Mouse (Mus musculus) MEL (cell line): Measurements from ENCODE around the gene Pdk2. TPM values are rescaled to one million over a fixed set of nuclear protein-coding genes. Genes with fewer than 3 reads are reported as not detected.

Source experiments
- DNase-seq: peaks from one replicate; pipeline ENCODE4 v3.0.0; 2011; ENCODE audit warnings: low read depth, low spot score
- H3K27ac ChIP-seq: 2 replicates; pipeline ENCODE4 v1.5.1; 2012; ENCODE audit warnings: low read depth, mild to moderate bottlenecking, control low read depth, low read length, moderate library complexity; ENCODE audit not compliant: control insufficient read depth
- H3K27me3 ChIP-seq, 2 experiments: fragments of 150-350 bp in 1 of 2; sonication (generic) in 1 of 2; 2 replicates each; pipeline ENCODE4 v1.6.1; 2012; ENCODE audit warnings: low read length in 2 of 2, mild to moderate bottlenecking in 2 of 2, improper control_type of control experiment in 1 of 2, moderate library complexity in 1 of 2; ENCODE audit not compliant: insufficient read depth in 2 of 2, control insufficient read depth in 1 of 2
- H3K36me3 ChIP-seq, 2 experiments: 2 replicates each; pipeline ENCODE4 v1.6.1; 2012 to 2014; ENCODE audit warnings: low read length in 2 of 2, improper control_type of control experiment in 1 of 2, inconsistent platforms in 1 of 2, mild to moderate bottlenecking in 1 of 2; ENCODE audit not compliant: insufficient read depth in 2 of 2, control insufficient read depth in 1 of 2
- H3K4me1 ChIP-seq, 2 experiments: fragments of 150-350 bp in 1 of 2; sonication (generic) in 1 of 2; 2 replicates each; pipeline ENCODE4 v1.6.1; 2012; ENCODE audit warnings: low read length in 2 of 2, improper control_type of control experiment in 1 of 2, mild to moderate bottlenecking in 1 of 2; ENCODE audit not compliant: insufficient read depth in 2 of 2, control insufficient read depth in 1 of 2
- H3K4me3 ChIP-seq, 2 experiments: fragments of 150-350 bp in 1 of 2; sonication (generic) in 1 of 2; 2 replicates each; pipeline ENCODE4 v1.5.1; 2012; ENCODE audit warnings: low read depth in 2 of 2, low read length in 2 of 2, mild to moderate bottlenecking in 2 of 2, moderate library complexity in 2 of 2, control low read depth in 1 of 2, improper control_type of control experiment in 1 of 2; ENCODE audit not compliant: control insufficient read depth in 1 of 2, insufficient read depth in 1 of 2
- H3K79me2 ChIP-seq: 2 replicates; pipeline ENCODE4 v1.6.1; 2012; ENCODE audit warnings: mild to moderate bottlenecking, low read length, moderate library complexity; ENCODE audit not compliant: control insufficient read depth, poor library complexity, insufficient read depth
- H3K9ac ChIP-seq: 2 replicates; pipeline ENCODE4 v1.6.1; 2012; ENCODE audit warnings: low read depth, mild to moderate bottlenecking, control low read depth, low read length, moderate library complexity; ENCODE audit not compliant: control insufficient read depth, poor library complexity, severe bottlenecking
- H3K9me3 ChIP-seq: fragments of 150-350 bp; sonication (generic); replicated peaks from 2 replicates; pipeline ENCODE4 v1.6.1; 2012; ENCODE audit warnings: mild to moderate bottlenecking, low read length, improper control_type of control experiment, moderate library complexity; ENCODE audit not compliant: insufficient read depth
- EP300 ChIP-seq, 2 experiments: IDR thresholded peaks; 2 replicates each; pipeline ENCODE4 v1.6.1; 2011; ENCODE audit warnings: improper control_type of control experiment in 2 of 2, low read length in 2 of 2, low read depth in 1 of 2, mild to moderate bottlenecking in 1 of 2
- ETS1 ChIP-seq: IDR thresholded peaks from 2 replicates; pipeline ENCODE4 v1.6.1; 2012; ENCODE audit warnings: low read depth, mild to moderate bottlenecking, inconsistent platforms, low read length, improper control_type of control experiment, moderate library complexity
- GATA1 ChIP-seq: IDR thresholded peaks from 2 replicates; pipeline ENCODE4 v1.6.1; 2011; ENCODE audit warnings: low read depth, low read length, improper control_type of control experiment
- JUND ChIP-seq: IDR thresholded peaks from 2 replicates; pipeline ENCODE4 v1.6.1; 2011; ENCODE audit warnings: low read depth, mild to moderate bottlenecking, improper control_type of control experiment, low read length
- MAX ChIP-seq: IDR thresholded peaks from 2 replicates; pipeline ENCODE4 v1.6.1; 2011; ENCODE audit warnings: low read length, improper control_type of control experiment
- MEF2A ChIP-seq: IDR thresholded peaks from 2 replicates; pipeline ENCODE4 v1.6.1; 2014; ENCODE audit warnings: low read depth, mild to moderate bottlenecking, inconsistent platforms, low read length, improper control_type of control experiment; ENCODE audit not compliant: poor library complexity, insufficient replicate concordance, severe bottlenecking; ENCODE audit errors: extremely low read depth
- MXI1 ChIP-seq: IDR thresholded peaks from 2 replicates; pipeline ENCODE4 v1.6.1; 2011; ENCODE audit warnings: mild to moderate bottlenecking, low read depth, low read length, improper control_type of control experiment
- SIN3A ChIP-seq: IDR thresholded peaks from 2 replicates; pipeline ENCODE4 v1.6.1; 2012; ENCODE audit warnings: low read length, improper control_type of control experiment, inconsistent platforms
- TAL1 ChIP-seq: IDR thresholded peaks from 2 replicates; pipeline ENCODE4 v1.6.1; 2012; ENCODE audit warnings: mild to moderate bottlenecking, inconsistent platforms, low read length, moderate library complexity, mixed read lengths
- ZKSCAN1 ChIP-seq: IDR thresholded peaks from 2 replicates; pipeline ENCODE4 v1.6.1; 2012; ENCODE audit warnings: low read depth, mild to moderate bottlenecking, inconsistent platforms, low read length, improper control_type of control experiment, moderate library complexity
- polyA plus RNA-seq, 2 experiments: library from polyadenylated mRNA; stranded (reverse) in 1 of 2; unstranded in 1 of 2; fragments of >175 nt in 1 of 2; fragments of >200 nt in 1 of 2; gene quantifications; 2 replicates each; pipeline versions ENCODE4 v1.2.1 to v1.2.4; 2012; ENCODE audit warnings: low replicate concordance in 2 of 2, low read depth in 1 of 2; ENCODE audit not compliant: insufficient read length in 2 of 2, insufficient read depth in 1 of 2, missing spikeins in 1 of 2
- total RNA-seq: library from RNA; depleted of rRNA; stranded (reverse); fragments of 300-350 nt; gene quantifications from 2 replicates; pipeline ENCODE4 v1.2.3, GENCODE M21; 2012; rRNA removed

Pdk2 gene
- total and polyA plus RNA-seq, 3 experiments, result 0.81 to 8.0 TPM; not detected in 1

GRCm38 (mm10) chr11:94978178-94978915, 62.8 kb downstream of the Pdk2 start:
- no peak overlapping the region for H3K27ac ChIP-seq
- TF ChIP-seq MXI1 (peak; percentile 32; the same call in 1 of the 2 replicates), MAX (peak; percentile 35; the same call in 1 of the 2 replicates), ETS1 (peak; percentile 46; the same call in 1 of the 2 replicates), ZKSCAN1 (no peak), TAL1 (peak; percentile 44), EP300 (IDR thresholded peaks at IDR 0.05; ENCODE audit: low read depth in 1 of 2, low read length in 2 of 2) (peak; percentile 68 to 81), MEF2A (no peak), GATA1 (peak; percentile 65; the same call in 1 of the 2 replicates), JUND (no peak), SIN3A (peak; percentile 63; the same call in 1 of the 2 replicates)
- H3K4me3 ChIP-seq, result peak overlapping the region; percentile 4 to 14; a peak in 2 of 4 replicates
- H3K9ac ChIP-seq, result no peak overlapping the region
- H3K9me3 ChIP-seq, result no peaks in the 10 kb centered on the region
- peak; percentile 66 for DNase-seq
- no peaks in the 10 kb centered on the region for H3K79me2 ChIP-seq
- no peaks in the 10 kb centered on the region for H3K27me3 ChIP-seq
- H3K4me1 ChIP-seq, result peaks cover 2 to 8% of the 10 kb centered on the region in 2 experiments; a peak in 3 of 4 replicates
- peaks cover 0 to 11% of the 10 kb centered on the region in 2 experiments; a peak in 2 of 4 replicates for H3K36me3 ChIP-seq

Other genes starting within 250 kb of the Pdk2 start
- 0.12 and 0.20 TPM in 2 replicates for gene Col1a1, start 105.1 kb downstream of the Pdk2 start, total RNA-seq
- under 1 TPM in 1 of 2 experiments, not detected in 1; 0.61 TPM for gene Col1a1, start 105.1 kb downstream of the Pdk2 start, polyA plus RNA-seq
- not detected in 2 replicates for gene Hils1, start 73.8 kb downstream of the Pdk2 start, total RNA-seq
- gene Hils1, start 73.8 kb downstream of the Pdk2 start, polyA plus RNA-seq, result not detected
- gene Sgca, start 65.0 kb downstream of the Pdk2 start, total RNA-seq, result not detected in 2 replicates
- gene Sgca, start 65.0 kb downstream of the Pdk2 start, polyA plus RNA-seq, result not detected
- 113 and 150 TPM in 2 replicates for gene Ppp1r9b, start 50.3 kb downstream of the Pdk2 start, total RNA-seq
- gene Ppp1r9b, start 50.3 kb downstream of the Pdk2 start, polyA plus RNA-seq, result 100 to 1,000 TPM in 1 of 2 experiments, 10 to 100 TPM in 1; 47.0 to 169 TPM
- 35.8 and 57.6 TPM in 2 replicates for gene Samd14, start 31.5 kb downstream of the Pdk2 start, total RNA-seq
- 1,000 to 10,000 TPM in 1 of 2 experiments, 100 to 1,000 TPM in 1; 101 to 1,219 TPM for gene Samd14, start 31.5 kb downstream of the Pdk2 start, polyA plus RNA-seq
- gene Itga3, start 35.4 kb upstream of the Pdk2 start, total RNA-seq, result not detected in 2 replicates
- gene Itga3, start 35.4 kb upstream of the Pdk2 start, polyA plus RNA-seq, result not detected
- gene Dlx3, start 78.8 kb upstream of the Pdk2 start, total RNA-seq, result not detected in 2 replicates
- gene Dlx3, start 78.8 kb upstream of the Pdk2 start, polyA plus RNA-seq, result not detected
- gene Dlx4, start 104.9 kb upstream of the Pdk2 start, total RNA-seq, result not detected in 2 replicates
- not detected for gene Dlx4, start 104.9 kb upstream of the Pdk2 start, polyA plus RNA-seq
- 0.20 and 0.39 TPM in 2 replicates for gene Tac4, start 220.2 kb upstream of the Pdk2 start, total RNA-seq
- gene Tac4, start 220.2 kb upstream of the Pdk2 start, polyA plus RNA-seq, result under 1 TPM in 1 of 2 experiments, not detected in 1; 0.07 TPM